Mouse (Mus musculus) liver, embryonic 14.5 days (tissue): Measurements from ENCODE around the gene Iqschfp. TPM values are rescaled to one million over a fixed set of nuclear protein-coding genes. Genes with fewer than 3 reads are reported as not detected.

ENCODE experiments used
- ATAC-seq: fragments of 200-750 bp; cut with Nextera tagmentation; 2 replicates; pipeline ENCODE4 v1.8.0; 2017; ENCODE audit warnings: moderate number of reproducible peaks, mild to moderate bottlenecking, moderate library complexity; ENCODE audit not compliant: insufficient read depth
- DNase-seq, 3 experiments: peaks; one replicate each; pipeline ENCODE4 v3.0.0-alpha.2; 2012 to 2013; ENCODE audit warnings: low read depth in 3 of 3, low spot score in 3 of 3
- H3K27ac ChIP-seq: fragments of 300-500 bp; sonication (generic); 2 replicates; pipeline ENCODE4 v1.5.1; 2014; ENCODE audit warnings: moderate library complexity, mild to moderate bottlenecking, control low read depth, inconsistent platforms
- H3K27me3 ChIP-seq: fragments of 300-500 bp; sonication (generic); 2 replicates; pipeline ENCODE4 v1.6.1; 2014; ENCODE audit warnings: mild to moderate bottlenecking, low read length, moderate library complexity; ENCODE audit not compliant: control insufficient read depth, insufficient read depth
- H3K36me3 ChIP-seq: fragments of 300-500 bp; sonication (generic); replicated peaks from 2 replicates; pipeline ENCODE4 v1.6.1; 2014; ENCODE audit warnings: low read depth; ENCODE audit not compliant: control insufficient read depth, insufficient read depth
- H3K4me1 ChIP-seq, 2 experiments: fragments of 200-500 bp in 1 of 2; fragments of 300-500 bp in 1 of 2; sonication (generic) in 1 of 2; replicated peaks; 2 replicates each; pipeline ENCODE4 v1.6.1; 2012 to 2014; ENCODE audit warnings: antibody characterized with exemption in 1 of 2, inconsistent platforms in 1 of 2, low read length in 1 of 2; ENCODE audit not compliant: control insufficient read depth in 2 of 2, insufficient read depth in 2 of 2
- H3K4me2 ChIP-seq: fragments of 300-500 bp; sonication (generic); 2 replicates; pipeline ENCODE4 v1.6.1; 2014; ENCODE audit warnings: low read depth, mild to moderate bottlenecking, control low read depth, moderate library complexity
- H3K4me3 ChIP-seq, 2 experiments: fragments of 200-500 bp in 1 of 2; fragments of 300-500 bp in 1 of 2; sonication (generic) in 1 of 2; 2 replicates each; pipeline ENCODE4 v1.5.1; 2012 to 2014; ENCODE audit warnings: low read depth in 2 of 2, low read length in 2 of 2, mild to moderate bottlenecking in 2 of 2, control low read depth in 1 of 2, inconsistent platforms in 1 of 2, moderate library complexity in 1 of 2; ENCODE audit not compliant: insufficient read depth in 1 of 2
- H3K9ac ChIP-seq: fragments of 300-500 bp; sonication (generic); replicated peaks from 2 replicates; pipeline ENCODE4 v1.6.1; 2014; ENCODE audit warnings: mild to moderate bottlenecking, control low read depth, moderate library complexity
- H3K9me3 ChIP-seq: fragments of 300-500 bp; sonication (generic); 2 replicates; pipeline ENCODE4 v1.6.1; 2016; ENCODE audit warnings: low read length, mixed read lengths; ENCODE audit not compliant: control insufficient read depth
- CTCF ChIP-seq: IDR thresholded peaks from 2 replicates; pipeline ENCODE4 v1.5.1; 2016; ENCODE audit warnings: antibody characterized with exemption, low read depth, control low read depth
- EP300 ChIP-seq: IDR thresholded peaks from 2 replicates; pipeline ENCODE4 v1.6.1; 2016; ENCODE audit warnings: antibody characterized with exemption, low read depth
- WGBS: fragments of 180-500 bp; shearing (Covaris S2); extraction: QIAGEN DNeasy Blood & Tissue Kit; methylation state at CpG from one replicate; pipeline ENCODE4 v1.1.7; 2014; ENCODE audit not compliant: insufficient replicate concordance; 5-methylcytosine and 5-hydroxymethylcytosine counted together
- polyA plus RNA-seq, 2 experiments: library from polyadenylated mRNA; depleted of rRNA in 1 of 2; stranded (reverse) in 1 of 2; unstranded in 1 of 2; fragments of >200 nt; fragmentation: Nextera tagmentation in 1 of 2; extraction: Ambion mirVana in 1 of 2; gene quantifications; 2 replicates each; pipeline versions ENCODE4 v1.2.1 to v1.2.3; 2012 to 2014

The Iqschfp gene
- polyA plus RNA-seq (2012; rRNA removed): not detected in 2 replicates
- polyA plus RNA-seq (2014; fragmentation: Nextera tagmentation; extraction: Ambion mirVana): not detected in 2 replicates

- ATAC-seq (no peak), DNase-seq (no peak)
- WGBS: 57% methylated on average over 15 of the region's 15 CpGs
- Histone ChIP-seq H3K4me3 (no peak within 1 kb of the TSS), H3K9me3 (no peaks in the 10 kb centered on the region), H3K4me1 (no peaks in the 10 kb centered on the region), H3K27me3 (no peaks in the 10 kb centered on the region), H3K36me3 (no peaks in the 10 kb centered on the region), H3K4me2 (no peak within 1 kb of the TSS), H3K27ac (no peak within 1 kb of the TSS), H3K9ac (no peak within 1 kb of the TSS)
- TF ChIP-seq EP300 (no peak), CTCF (no peak)
Observed at GRCm38 (mm10) chr3:67892026-67892705, at the start of gene Iqschfp, which contains the start of gene Iqcj. Iqschfp (plus strand) TSS chr3:67892232. Iqcj (plus strand) TSS chr3:67892220.

- no peak for ATAC-seq
- H3K4me1 ChIP-seq: no peaks in the 10 kb centered on the region
Observed at GRCm38 (mm10) chr3:67852397-67852796, 39.6 kb upstream of the Iqschfp start.

DNA sequence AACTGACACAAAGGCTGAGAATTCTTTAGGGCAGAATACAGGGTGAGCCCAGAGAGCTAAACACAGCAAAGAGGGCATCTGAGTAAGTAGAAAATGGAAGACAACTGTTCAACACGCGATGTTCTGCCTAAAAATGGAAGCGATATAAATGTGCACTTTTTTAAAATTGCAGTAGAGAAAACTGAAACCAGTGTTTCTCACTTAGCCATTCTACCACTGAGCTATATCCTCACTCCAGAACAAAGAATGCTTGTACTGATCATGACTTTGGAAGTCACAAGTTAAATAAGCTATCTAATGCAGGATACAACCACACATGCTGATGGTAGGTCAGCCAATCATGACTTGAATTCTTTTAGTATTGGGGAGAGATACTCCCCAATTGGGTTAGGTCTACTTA lies 30.5 kb upstream of the Iqschfp start:
- TF ChIP-seq CTCF: no peak
- TF ChIP-seq EP300: no peak

More at GRCm38 (mm10) chr3:67852397-67852796, 39.6 kb upstream of the Iqschfp start:
- Histone ChIP-seq H3K4me2 (no peak overlapping the region), H3K36me3 (no peaks in the 10 kb centered on the region), H3K9me3 (no peaks in the 10 kb centered on the region), H3K27ac (no peak overlapping the region), H3K9ac (no peak overlapping the region), H3K27me3 (no peaks in the 10 kb centered on the region), H3K4me3 (no peak overlapping the region)
- DNase-seq: no peak
- WGBS: 64% methylated on average over 5 of the region's 5 CpGs
- no peak for TF ChIP-seq EP300
- no peak for TF ChIP-seq CTCF

DNA sequence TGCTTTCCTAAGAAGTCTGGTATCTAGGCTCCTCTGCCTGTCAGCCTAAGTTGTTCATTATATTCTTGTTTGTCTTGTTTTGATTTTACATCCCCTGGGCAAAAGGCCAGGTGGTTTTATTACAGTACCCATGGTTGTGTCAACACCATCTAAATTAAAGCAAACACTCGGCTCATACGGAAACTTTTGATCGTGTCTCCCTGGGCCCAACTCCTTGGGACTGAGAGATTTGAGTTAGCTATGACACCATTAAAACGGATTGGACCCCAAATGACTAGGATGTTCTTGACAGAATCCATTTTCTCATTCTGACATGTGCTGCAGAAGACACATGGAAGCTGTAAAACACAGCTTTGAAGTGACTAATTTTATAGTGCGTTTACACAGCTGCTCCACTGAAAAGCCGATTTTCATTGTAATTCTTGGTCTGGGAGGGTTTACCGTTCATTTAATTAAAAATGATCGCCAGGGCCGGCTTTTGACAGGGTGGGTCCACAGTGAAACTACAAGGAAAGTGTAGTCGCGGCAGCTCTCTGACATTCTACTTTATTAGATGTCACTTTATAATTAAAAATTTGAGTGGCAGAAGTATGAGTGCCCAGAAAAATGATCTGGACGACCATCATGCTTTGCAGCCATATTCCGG lies 24.5 kb upstream of the Iqschfp start:
- no peak for ATAC-seq
- TF ChIP-seq CTCF (no peak), EP300 (no peak)

More for the DNA sequence above, 30.5 kb upstream of the Iqschfp start:
- Histone ChIP-seq H3K4me3 (no peak overlapping the region), H3K27ac (no peak overlapping the region), H3K36me3 (no peaks in the 10 kb centered on the region), H3K4me2 (no peak overlapping the region), H3K27me3 (no peaks in the 10 kb centered on the region), H3K9ac (no peak overlapping the region), H3K9me3 (no peaks in the 10 kb centered on the region), H3K4me1 (no peaks in the 10 kb centered on the region)
- DNase-seq (no peak), ATAC-seq (no peak)
- WGBS: 60% methylated on average over 3 of the region's 3 CpGs

GRCm38 (mm10) chr3:67869424-67869823 lies 22.6 kb upstream of the Iqschfp start:
- Histone ChIP-seq H3K9ac (no peak overlapping the region), H3K4me3 (no peak overlapping the region), H3K4me1 (no peaks in the 10 kb centered on the region), H3K36me3 (no peaks in the 10 kb centered on the region), H3K27ac (no peak overlapping the region), H3K27me3 (no peaks in the 10 kb centered on the region), H3K4me2 (no peak overlapping the region), H3K9me3 (no peaks in the 10 kb centered on the region)
- TF ChIP-seq CTCF: no peak
- no peak for ATAC-seq
- DNase-seq: no peak
- 57% methylated on average over 1 of the region's 1 CpGs for WGBS

More for the DNA sequence above, 24.5 kb upstream of the Iqschfp start:
- DNase-seq: no peak
- H3K27ac ChIP-seq: no peak overlapping the region
- H3K27me3 ChIP-seq: no peaks in the 10 kb centered on the region
- H3K9ac ChIP-seq: no peak overlapping the region
- H3K4me1 ChIP-seq: no peaks in the 10 kb centered on the region
- 66% methylated on average over 13 of the region's 13 CpGs for WGBS
- H3K36me3 ChIP-seq: no peaks in the 10 kb centered on the region
- H3K4me2 ChIP-seq: no peak overlapping the region
- H3K4me3 ChIP-seq: no peak overlapping the region
- no peaks in the 10 kb centered on the region for H3K9me3 ChIP-seq
